Mouse (Mus musculus) kidney, embryonic 15.5 days (tissue): ENCODE measurements around the gene Arpc3. TPM values are rescaled to one million over a fixed set of nuclear protein-coding genes. Genes with fewer than 3 reads are reported as not detected.
"Not testable (repeated sequence)": the region's sequence is repeated elsewhere in the genome, so short reads cannot be mapped to it uniquely, and the experiment has no call there.

ENCODE experiments used
- ATAC-seq: fragments of 200-750 bp; cut with Nextera tagmentation; replicated peaks from 2 replicates; pipeline ENCODE4 v1.8.0; 2017; ENCODE audit warnings: moderate TSS enrichment; ENCODE audit not compliant: low FRiP score
- H3K27ac ChIP-seq: fragments of 300-500 bp; sonication (generic); 2 replicates; pipeline ENCODE4 v1.5.1; 2015; ENCODE audit warnings: mild to moderate bottlenecking, inconsistent platforms
- H3K27me3 ChIP-seq: fragments of 300-500 bp; sonication (generic); 2 replicates; pipeline ENCODE4 v1.6.1; 2015; ENCODE audit warnings: inconsistent platforms
- H3K36me3 ChIP-seq: fragments of 300-500 bp; sonication (generic); 2 replicates; pipeline ENCODE4 v1.6.1; 2015; ENCODE audit warnings: inconsistent platforms
- H3K4me1 ChIP-seq: fragments of 300-500 bp; sonication (generic); 2 replicates; pipeline ENCODE4 v1.6.1; 2015; ENCODE audit warnings: inconsistent platforms
- H3K4me2 ChIP-seq: fragments of 300-500 bp; sonication (generic); 2 replicates; pipeline ENCODE4 v1.6.1; 2015; ENCODE audit warnings: moderate library complexity, mild to moderate bottlenecking, inconsistent platforms
- H3K4me3 ChIP-seq: fragments of 300-500 bp; sonication (generic); replicated peaks from 2 replicates; pipeline ENCODE4 v1.5.1; 2015; ENCODE audit warnings: mild to moderate bottlenecking, inconsistent platforms
- H3K9ac ChIP-seq: fragments of 300-500 bp; sonication (generic); 2 replicates; pipeline ENCODE4 v1.6.1; 2015; ENCODE audit warnings: mild to moderate bottlenecking, inconsistent platforms
- H3K9me3 ChIP-seq: fragments of 300-500 bp; sonication (generic); replicated peaks from 2 replicates; pipeline ENCODE4 v1.6.1; 2016; ENCODE audit warnings: inconsistent platforms
- WGBS: fragments of 180-500 bp; shearing (Covaris S2); methylation state at CpG from one replicate; pipeline ENCODE4 v1.1.7; 2015; ENCODE audit warnings: mixed read lengths; 5-methylcytosine and 5-hydroxymethylcytosine counted together
- polyA plus RNA-seq: library from polyadenylated mRNA; unstranded; fragments of >200 nt; fragmentation: Nextera tagmentation; extraction: Ambion mirVana; gene quantifications from 2 replicates; pipeline ENCODE4 v1.2.1, GENCODE M21; 2015

Gene Arpc3
- polyA plus RNA-seq, 1 experiment from 2014 or later: 131 TPM

DNA sequence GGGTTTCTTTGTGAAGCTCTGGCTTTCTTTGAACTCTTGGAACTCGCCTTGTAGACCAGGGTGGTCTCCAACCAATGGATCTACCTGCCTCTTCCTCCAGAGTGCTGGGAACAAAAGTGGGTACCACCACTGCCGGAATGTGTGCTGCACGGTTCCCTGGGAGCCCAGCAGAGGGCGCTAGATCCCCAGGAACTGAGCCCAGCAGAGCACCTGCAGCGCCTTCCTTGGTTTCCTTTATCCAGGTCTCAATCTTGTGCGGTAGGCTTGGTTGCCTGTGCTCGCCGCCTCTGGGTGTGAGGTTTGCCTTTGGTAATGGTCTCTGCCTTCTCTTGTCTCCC is 9.6 kb downstream of the Arpc3 start:
- WGBS: 20% methylated on average over 8 of the region's 8 CpGs
- H3K27me3 ChIP-seq: no peaks in the 10 kb centered on the region
- H3K36me3 ChIP-seq: peaks cover 92% of the 10 kb centered on the region
- H3K4me1 ChIP-seq: peaks cover 8% of the 10 kb centered on the region
- no peak overlapping the region for H3K27ac ChIP-seq
- H3K9ac ChIP-seq: no peak overlapping the region
- H3K4me3 ChIP-seq: no peak overlapping the region
- no peak overlapping the region for H3K4me2 ChIP-seq
- no peak for ATAC-seq
- no peaks in the 10 kb centered on the region for H3K9me3 ChIP-seq

DNA sequence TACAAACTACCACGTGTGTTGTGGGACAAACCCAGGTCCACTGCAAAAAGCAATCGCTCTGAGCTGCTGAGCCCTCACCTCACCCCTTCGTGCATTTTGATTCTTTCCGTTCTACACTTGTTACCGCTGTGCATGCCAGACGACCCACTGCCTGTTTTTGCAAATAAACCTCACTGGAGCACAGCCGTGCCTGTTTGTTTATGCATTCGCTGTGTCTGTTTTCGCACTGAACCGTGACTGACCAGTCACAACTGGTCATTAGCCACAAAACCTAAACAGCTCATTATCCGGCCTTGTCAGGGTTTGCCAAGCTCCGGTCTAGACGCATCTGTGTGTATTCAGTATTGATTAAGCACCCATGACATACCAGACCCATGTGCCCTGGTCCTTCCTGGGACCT is 10.5 kb downstream of the Arpc3 start:
- WGBS: 84% methylated on average over 13 of the region's 13 CpGs
- no peak for ATAC-seq
- Histone ChIP-seq H3K4me1 (peaks cover 8% of the 10 kb centered on the region), H3K4me2 (no peak overlapping the region), H3K36me3 (peaks cover 94% of the 10 kb centered on the region), H3K27me3 (no peaks in the 10 kb centered on the region), H3K9ac (no peak overlapping the region), H3K27ac (no peak overlapping the region), H3K9me3 (no peaks in the 10 kb centered on the region), H3K4me3 (no peak overlapping the region)

DNA sequence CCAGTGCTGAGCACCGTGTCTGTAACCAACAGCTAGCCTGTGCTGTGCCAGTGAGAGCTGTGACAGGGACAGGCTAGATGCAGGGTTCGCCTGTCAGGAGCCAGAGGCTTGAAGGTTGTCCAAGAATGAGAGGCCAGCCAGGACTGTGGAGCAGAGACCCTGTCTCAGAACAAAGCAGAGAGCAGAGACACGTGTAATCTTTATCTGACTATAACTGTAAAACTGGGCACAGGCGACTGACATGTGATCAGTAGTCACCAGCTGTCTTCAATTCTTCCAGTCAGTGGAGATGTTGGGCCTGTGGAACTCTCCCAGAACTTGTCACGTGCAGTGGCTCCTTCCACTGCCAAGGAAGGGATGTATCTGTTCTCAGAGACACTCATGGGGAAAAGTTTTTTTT is 11.1 kb downstream of the Arpc3 start:
- H3K4me3 ChIP-seq: no peak overlapping the region
- no peak overlapping the region for H3K27ac ChIP-seq
- no peak for ATAC-seq
- H3K9me3 ChIP-seq: no peaks in the 10 kb centered on the region
- 85% methylated on average over 5 of the region's 5 CpGs for WGBS
- H3K9ac ChIP-seq: no peak overlapping the region
- peaks cover 8% of the 10 kb centered on the region for H3K4me1 ChIP-seq
- peaks cover 94% of the 10 kb centered on the region for H3K36me3 ChIP-seq
- H3K27me3 ChIP-seq: no peaks in the 10 kb centered on the region
- H3K4me2 ChIP-seq: no peak overlapping the region

DNA sequence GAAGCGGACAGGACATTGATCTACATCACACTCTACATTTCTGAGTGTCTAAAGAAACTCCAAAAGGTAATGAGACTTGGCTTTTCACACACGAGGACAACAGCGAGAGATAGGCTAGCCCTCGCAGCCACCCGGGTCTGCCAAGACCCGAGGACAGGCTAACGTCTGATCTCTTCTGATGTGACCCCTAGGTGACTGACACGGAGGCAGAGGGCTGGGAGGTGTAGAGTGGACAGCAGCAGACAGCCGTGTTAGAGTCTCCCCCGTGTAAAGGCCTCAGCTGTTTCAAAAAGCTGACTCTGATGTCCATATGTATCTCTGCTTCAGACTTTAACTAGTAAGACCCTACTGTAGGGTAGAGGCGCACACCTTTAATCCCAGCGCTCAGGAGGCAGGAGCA is 11.7 kb downstream of the Arpc3 start:
- H3K36me3 ChIP-seq: peaks cover 89% of the 10 kb centered on the region

DNA sequence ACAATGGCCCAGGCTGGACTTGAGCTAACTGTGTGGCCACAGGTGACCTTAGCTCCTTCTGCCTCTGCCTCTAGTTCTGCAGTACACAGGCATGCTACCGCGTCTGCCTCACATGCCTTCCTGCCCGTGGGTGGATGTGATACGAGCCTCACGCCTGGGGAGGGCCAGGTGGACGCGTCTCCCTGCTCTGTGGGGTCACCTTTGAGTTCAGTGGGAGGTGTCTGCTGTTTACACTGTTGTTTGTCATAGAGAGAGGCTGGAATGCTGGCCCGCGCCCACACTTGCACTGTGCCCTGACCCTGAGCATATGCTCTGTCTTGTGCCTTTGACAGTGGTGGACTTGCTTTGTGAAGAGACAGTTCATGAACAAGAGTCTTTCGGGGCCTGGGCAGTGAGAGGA is 13.9 kb downstream of the Arpc3 start:
- Histone ChIP-seq H3K4me2 (no peak overlapping the region), H3K27ac (no peak overlapping the region), H3K4me1 (peaks cover 5% of the 10 kb centered on the region), H3K9ac (no peak overlapping the region), H3K4me3 (no peak overlapping the region), H3K36me3 (peaks cover 78% of the 10 kb centered on the region), H3K27me3 (no peaks in the 10 kb centered on the region), H3K9me3 (no peaks in the 10 kb centered on the region)
- 89% methylated on average over 10 of the region's 10 CpGs for WGBS
- ATAC-seq: no peak; the same call in 1 of the 2 replicates

More for the DNA sequence above, 11.7 kb downstream of the Arpc3 start:
- no peak overlapping the region for H3K27ac ChIP-seq
- no peak for ATAC-seq
- peaks cover 8% of the 10 kb centered on the region for H3K4me1 ChIP-seq
- no peaks in the 10 kb centered on the region for H3K9me3 ChIP-seq
- H3K4me3 ChIP-seq: no peak overlapping the region
- no peak overlapping the region for H3K4me2 ChIP-seq
- no peak overlapping the region for H3K9ac ChIP-seq
- H3K27me3 ChIP-seq: no peaks in the 10 kb centered on the region
- 92% methylated on average over 12 of the region's 12 CpGs for WGBS

DNA sequence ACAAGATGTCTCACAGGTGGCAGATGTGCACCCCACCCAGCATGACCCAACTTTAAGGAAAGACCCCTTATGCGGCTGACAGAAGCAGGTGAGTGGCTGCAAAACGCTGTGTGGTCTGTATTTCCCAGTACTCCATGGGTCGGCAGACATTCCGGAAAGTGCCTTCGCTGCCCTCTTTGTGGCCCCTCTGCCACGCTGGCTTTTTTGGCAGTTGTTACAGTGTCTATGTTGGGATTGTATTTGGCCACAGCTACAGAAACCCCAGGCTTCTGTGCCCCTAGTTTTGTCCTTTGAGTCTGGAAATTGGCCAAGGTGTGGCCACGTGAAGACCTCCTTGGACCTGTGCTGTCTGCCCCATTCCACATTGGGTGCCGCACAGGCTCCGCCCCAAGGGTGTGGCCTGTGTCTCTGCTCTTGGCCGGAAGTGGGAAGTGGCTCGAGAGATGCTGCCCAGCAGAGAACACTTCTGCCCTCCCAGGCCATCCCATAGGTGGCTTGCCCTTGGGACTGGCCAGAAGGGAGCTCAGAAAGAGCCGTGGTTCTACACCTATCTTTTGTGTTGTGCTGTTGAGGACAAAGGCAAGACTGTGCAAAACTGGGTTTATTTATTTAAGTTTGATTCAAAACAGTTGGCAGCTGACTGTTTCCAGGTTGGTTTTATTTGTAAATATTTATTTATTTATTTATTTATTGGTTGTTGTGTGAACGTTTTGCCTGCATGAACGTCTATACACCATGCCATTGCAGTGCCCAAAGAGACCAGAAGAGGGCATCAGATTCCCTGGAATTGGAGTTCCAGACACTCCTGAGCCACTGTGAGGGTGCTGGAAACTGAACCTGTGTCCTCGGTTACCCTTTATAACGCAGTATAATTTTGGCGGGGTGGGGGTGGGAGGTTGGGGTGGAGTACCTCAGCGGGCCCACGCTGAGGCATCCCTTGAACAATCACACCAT is 18.3 kb downstream of the Arpc3 start:
- peaks cover 8% of the 10 kb centered on the region for H3K4me1 ChIP-seq
- WGBS: 87% methylated on average over 19 of the region's 19 CpGs
- no peak overlapping the region for H3K4me2 ChIP-seq
- no peaks in the 10 kb centered on the region for H3K27me3 ChIP-seq
- H3K9me3 ChIP-seq: no peaks in the 10 kb centered on the region
- no peak overlapping the region for H3K27ac ChIP-seq
- no peak for ATAC-seq
- H3K9ac ChIP-seq: no peak overlapping the region
- H3K4me3 ChIP-seq: no peak overlapping the region
- H3K36me3 ChIP-seq: peaks cover 39% of the 10 kb centered on the region

DNA sequence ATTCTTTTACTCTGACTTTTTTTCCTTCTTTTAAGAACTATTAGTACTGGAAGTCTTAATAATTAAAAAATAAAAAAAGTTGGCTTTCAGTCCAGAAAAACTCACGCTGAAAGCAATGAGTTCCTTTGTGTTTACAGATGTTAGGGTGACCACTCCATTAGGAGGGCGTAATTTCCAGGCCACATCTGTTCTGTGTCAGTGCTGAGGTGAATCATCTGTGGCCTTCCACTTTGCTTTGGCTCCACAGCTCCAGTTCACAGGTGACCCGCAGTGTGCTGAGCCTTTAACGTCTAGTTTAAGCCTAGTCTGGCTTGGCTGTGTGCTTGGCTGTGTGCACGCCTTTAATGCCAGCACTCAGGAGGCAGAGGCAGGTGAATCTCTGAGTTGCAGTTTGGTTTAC is 20.2 kb downstream of the Arpc3 start:
- Histone ChIP-seq H3K9me3 (no peaks in the 10 kb centered on the region), H3K4me1 (peaks cover 8% of the 10 kb centered on the region), H3K27ac (no peak overlapping the region), H3K9ac (no peak overlapping the region), H3K4me2 (no peak overlapping the region), H3K4me3 (no peak overlapping the region), H3K36me3 (peaks cover 20% of the 10 kb centered on the region), H3K27me3 (no peaks in the 10 kb centered on the region)
- WGBS: 68% methylated on average over 5 of the region's 5 CpGs
- no peak for ATAC-seq

DNA sequence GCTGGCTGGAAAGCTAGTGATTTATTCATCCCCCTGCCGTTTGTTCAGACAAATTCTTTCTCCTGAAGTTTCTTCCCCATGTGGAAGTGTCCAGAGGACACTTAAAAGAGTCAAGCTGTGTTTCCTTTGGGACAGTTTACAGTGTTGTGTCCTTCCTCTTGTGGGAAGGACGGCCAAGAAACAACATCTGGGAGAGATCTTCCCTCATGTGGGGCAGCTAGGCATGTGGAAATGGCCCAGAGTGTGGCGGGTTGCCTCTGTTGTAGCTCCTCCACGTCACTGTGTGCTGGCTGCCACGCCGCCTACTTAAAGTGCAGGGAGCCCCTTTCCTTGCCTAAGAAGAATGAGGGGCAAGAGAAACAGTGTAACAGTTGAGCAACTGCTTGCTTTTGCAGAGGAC is 21.1 kb downstream of the Arpc3 start:
- Histone ChIP-seq H3K9ac (no peak overlapping the region), H3K4me2 (no peak overlapping the region), H3K27me3 (no peaks in the 10 kb centered on the region), H3K9me3 (no peaks in the 10 kb centered on the region), H3K27ac (0 out of 2 replicates have a peak overlapping the region, but pooled peaks have one; percentile 32), H3K4me3 (no peak overlapping the region), H3K4me1 (peaks cover 8% of the 10 kb centered on the region), H3K36me3 (peaks cover 12% of the 10 kb centered on the region)
- no peak for ATAC-seq
- 36% methylated on average over 6 of the region's 6 CpGs for WGBS

DNA sequence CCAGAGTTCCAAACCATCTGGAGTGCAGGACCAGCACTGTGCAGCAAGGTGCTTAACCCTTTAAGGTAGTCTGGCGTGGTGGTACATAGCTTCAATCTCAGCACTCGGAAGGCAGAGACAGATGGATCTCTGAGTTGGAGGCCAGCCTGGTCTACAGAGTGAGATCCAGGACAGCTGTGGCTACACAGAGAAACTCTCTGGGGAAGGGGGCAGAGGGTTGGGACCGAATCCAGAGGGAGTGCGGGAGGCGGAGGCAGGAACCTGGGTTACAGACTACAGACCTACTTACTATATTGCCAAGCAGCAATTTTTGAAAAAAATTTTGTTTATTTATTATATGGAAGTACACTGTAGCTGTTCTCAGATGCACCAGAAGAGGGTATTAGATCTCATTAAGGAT is 22.7 kb downstream of the Arpc3 start:
- H3K4me2 ChIP-seq: no peak overlapping the region
- no peaks in the 10 kb centered on the region for H3K9me3 ChIP-seq
- 94% methylated on average over 5 of the region's 5 CpGs for WGBS
- peaks cover 12% of the 10 kb centered on the region for H3K36me3 ChIP-seq
- H3K9ac ChIP-seq: no peak overlapping the region
- no peaks in the 10 kb centered on the region for H3K27me3 ChIP-seq
- no peak overlapping the region for H3K27ac ChIP-seq
- ATAC-seq: no peak
- peaks cover 8% of the 10 kb centered on the region for H3K4me1 ChIP-seq
- H3K4me3 ChIP-seq: no peak overlapping the region

DNA sequence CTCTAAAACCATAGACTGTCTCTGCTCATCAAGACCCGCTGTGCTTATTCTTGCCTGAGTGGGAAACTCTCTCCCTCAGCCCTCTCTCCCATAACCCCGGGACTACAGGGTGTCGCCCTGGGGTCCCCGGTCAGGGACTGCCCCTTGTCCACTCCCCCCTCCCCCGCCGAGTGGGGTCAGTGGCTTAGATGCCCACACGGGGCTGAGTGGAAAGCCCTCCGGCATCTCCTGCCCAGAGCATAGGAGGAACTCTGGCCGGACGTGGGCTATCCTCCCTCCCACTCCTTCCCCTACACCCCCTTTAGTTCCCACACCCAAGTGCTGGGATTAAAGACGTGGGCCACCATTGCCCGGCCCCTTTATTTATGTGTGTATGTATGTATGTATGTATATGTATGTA is 23.8 kb downstream of the Arpc3 start:
- no peak overlapping the region for H3K27ac ChIP-seq
- no peak overlapping the region for H3K9ac ChIP-seq
- no peak overlapping the region for H3K4me2 ChIP-seq
- H3K9me3 ChIP-seq: no peaks in the 10 kb centered on the region
- WGBS: 87% methylated on average over 12 of the region's 12 CpGs
- peaks cover 8% of the 10 kb centered on the region for H3K4me1 ChIP-seq
- no peaks in the 10 kb centered on the region for H3K27me3 ChIP-seq
- no peak overlapping the region for H3K4me3 ChIP-seq
- ATAC-seq: no peak
- H3K36me3 ChIP-seq: peaks cover 3% of the 10 kb centered on the region; the same call in 1 of the 2 replicates

DNA sequence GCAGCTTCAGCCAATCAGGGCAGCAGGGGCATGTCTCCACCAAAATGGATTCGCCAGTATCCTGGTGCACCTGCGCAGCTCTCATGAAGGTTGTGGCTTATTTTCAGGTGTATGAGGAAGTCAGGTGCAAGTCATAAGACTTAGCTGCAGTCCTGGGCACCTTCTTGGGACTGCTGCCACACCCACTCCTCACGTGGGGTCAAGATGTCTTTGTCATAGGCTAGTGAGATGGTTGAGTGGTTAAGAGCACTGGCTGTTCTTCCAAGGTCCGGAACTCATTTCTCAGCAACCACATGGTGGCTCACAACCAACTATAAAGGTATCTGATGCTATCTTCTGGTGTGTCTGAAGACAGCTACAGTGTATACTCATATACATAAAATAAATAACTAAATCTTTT is 29.0 kb downstream of the Arpc3 start:
- not testable (repeated sequence) for ATAC-seq

DNA sequence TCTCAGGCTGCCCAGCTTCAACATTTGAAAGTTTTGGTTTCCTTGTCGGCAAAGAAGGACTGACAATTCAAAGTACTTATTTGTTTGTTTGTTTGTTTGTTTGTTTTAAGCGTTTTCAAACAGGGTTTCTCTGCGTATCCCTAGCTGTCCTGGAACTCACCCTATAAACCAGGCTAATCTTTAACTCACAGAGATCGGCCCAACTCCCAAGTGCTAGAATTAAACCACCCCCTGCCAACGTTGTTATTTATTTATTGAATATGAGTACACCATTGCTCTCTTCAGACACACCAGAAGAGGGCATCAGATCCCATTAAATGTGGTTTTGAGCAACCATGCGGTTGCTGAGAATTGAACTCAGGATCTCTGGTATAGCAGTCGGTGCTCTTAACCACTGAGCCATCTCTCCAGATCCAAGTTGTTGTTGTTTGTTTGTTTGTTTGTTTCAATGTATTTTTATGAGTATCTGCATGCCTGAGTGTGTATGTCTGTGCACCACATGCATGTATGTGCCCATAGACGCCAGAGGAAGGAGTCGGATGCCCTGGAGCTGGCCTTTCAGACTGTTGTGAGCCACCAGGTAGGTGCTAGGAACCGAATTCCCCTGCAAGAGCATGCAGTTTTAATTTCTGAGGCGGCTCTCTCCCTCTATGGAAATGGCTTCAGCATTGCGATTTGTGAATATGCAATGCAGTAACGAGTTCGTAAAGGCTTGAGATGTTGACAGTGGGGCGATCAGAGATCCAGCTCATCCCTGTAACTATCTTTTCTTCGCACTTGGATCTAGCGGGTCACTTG is 29.8 kb downstream of the Arpc3 start, which contains the start of gene Anapc7:
Gene Anapc7 (plus strand): TSS at position 423 of the 798 bp plus-strand sequence.
- H3K36me3 ChIP-seq: no peaks in the 10 kb centered on the region; the same call in 1 of the 2 replicates
- H3K9ac ChIP-seq: peak within 1 kb of the TSS; percentile 90
- peak within 1 kb of the TSS; percentile 85 for H3K4me2 ChIP-seq
- peak within 1 kb of the TSS; percentile 87 for H3K4me3 ChIP-seq
- no peaks in the 10 kb centered on the region for H3K27me3 ChIP-seq
- no peaks in the 10 kb centered on the region for H3K9me3 ChIP-seq
- H3K27ac ChIP-seq: peak within 1 kb of the TSS; percentile 94
- peaks cover 27% of the 10 kb centered on the region for H3K4me1 ChIP-seq
- WGBS: 21% methylated on average over 17 of the region's 17 CpGs
- ATAC-seq: peak; percentile 40

More for the DNA sequence above, 29.0 kb downstream of the Arpc3 start:
- not testable (repeated sequence) for H3K27me3 ChIP-seq, H3K27ac ChIP-seq, H3K9ac ChIP-seq, H3K36me3 ChIP-seq, H3K4me2 ChIP-seq, H3K9me3 ChIP-seq, H3K4me3 ChIP-seq
- WGBS: 61% methylated on average over 4 of the region's 4 CpGs
- H3K4me1 ChIP-seq: peaks cover 27% of the 10 kb centered on the region
